Mouse (Mus musculus) macrophage (primary cell): ENCODE data around the gene Arl6ip5. TPM values are rescaled to one million over a fixed set of nuclear protein-coding genes. Genes with fewer than 3 reads are reported as not detected.

ENCODE experiments used
- H3K27ac ChIP-seq: fragments of 350-480 bp; formaldehyde crosslinking; 2 replicates; pipeline ENCODE4 v1.9.0; 2021
- H3K36me3 ChIP-seq: fragments of 350-480 bp; formaldehyde crosslinking; 2 replicates; pipeline ENCODE4 v1.9.0; 2021; ENCODE audit errors: inconsistent target
- H3K4me3 ChIP-seq: fragments of 350-480 bp; formaldehyde crosslinking; 2 replicates; pipeline ENCODE4 v1.9.0; 2021; ENCODE audit errors: inconsistent target
- H3K79me2 ChIP-seq: fragments of 350-480 bp; formaldehyde crosslinking; 2 replicates; pipeline ENCODE4 v1.9.0; 2021; ENCODE audit errors: inconsistent target
- WGBS: methylation state at CpG from one replicate; pipeline ENCODE4 v1.1.7; 2026; ENCODE audit warnings: inconsistent platforms; ENCODE audit not compliant: missing documents; 5-methylcytosine and 5-hydroxymethylcytosine counted together
- polyA plus RNA-seq: library from polyadenylated mRNA; stranded (reverse); fragments of 250-400 nt; gene quantifications from 3 replicates; pipeline ENCODE4 v1.2.4, GENCODE M21; 2018; ENCODE audit warnings: inconsistent platforms

Arl6ip5 gene
- polyA plus RNA-seq, 1 experiment from 2014 or later: 170 TPM

DNA sequence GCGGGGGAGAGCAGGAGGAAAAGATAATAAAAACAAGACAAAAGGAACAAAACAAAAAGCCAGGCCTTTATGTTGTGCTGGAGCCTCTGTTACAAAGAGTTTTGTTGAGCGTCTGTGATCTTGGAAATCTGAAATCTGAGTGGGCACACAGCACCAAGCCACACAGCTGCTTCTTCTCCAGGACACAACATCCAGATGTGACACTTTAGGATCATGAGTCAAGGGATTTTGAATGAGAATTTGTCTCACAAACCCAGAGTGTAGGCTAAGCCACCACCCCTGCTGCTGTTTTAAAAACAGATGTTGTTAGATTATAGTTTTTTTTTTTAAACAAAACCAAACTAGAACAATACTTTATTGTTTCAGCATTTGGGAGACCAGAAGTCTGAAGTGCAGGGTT is 61.9 kb downstream of the Arl6ip5 start:
- H3K27ac ChIP-seq: no peak overlapping the region
- WGBS: 90% methylated on average over 2 of the region's 2 CpGs
- no peaks in the 10 kb centered on the region for H3K79me2 ChIP-seq
- no peak overlapping the region for H3K4me3 ChIP-seq
- H3K36me3 ChIP-seq: no peaks in the 10 kb centered on the region

DNA sequence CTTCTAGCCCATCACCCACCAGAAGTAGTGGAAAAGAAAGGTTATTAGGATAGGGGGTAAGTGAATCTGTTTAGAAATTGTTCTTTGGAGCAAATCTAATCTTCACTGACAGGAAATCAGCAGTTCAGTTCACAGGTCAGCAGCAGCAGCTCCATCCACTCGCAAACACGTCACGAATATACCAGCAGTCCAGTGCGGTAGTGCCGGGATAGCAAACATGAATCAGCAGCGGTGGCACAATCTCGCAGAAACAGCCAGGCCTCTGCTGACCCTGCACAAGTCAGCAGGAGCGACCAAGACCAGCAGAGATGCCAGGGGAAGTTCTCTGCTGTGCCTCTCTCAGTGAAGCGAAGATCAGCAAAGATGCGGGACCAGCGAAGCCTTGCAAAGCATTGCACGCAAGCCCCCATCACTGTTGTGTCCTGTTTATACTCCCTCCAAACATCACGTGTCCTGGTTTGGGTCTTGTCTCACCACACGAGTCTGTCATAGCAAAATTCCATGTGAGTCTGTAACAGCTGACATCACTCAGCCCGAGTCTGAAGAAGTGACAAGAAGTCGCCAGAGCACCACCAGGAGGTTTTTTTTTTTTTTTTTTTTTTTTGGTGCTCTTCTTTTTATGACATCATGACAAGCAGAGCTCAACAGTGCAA is 62.7 kb downstream of the Arl6ip5 start:
- no peaks in the 10 kb centered on the region for H3K36me3 ChIP-seq
- no peaks in the 10 kb centered on the region for H3K79me2 ChIP-seq
- 91% methylated on average over 15 of the region's 16 CpGs for WGBS
- no peak overlapping the region for H3K4me3 ChIP-seq
- H3K27ac ChIP-seq: no peak overlapping the region

DNA sequence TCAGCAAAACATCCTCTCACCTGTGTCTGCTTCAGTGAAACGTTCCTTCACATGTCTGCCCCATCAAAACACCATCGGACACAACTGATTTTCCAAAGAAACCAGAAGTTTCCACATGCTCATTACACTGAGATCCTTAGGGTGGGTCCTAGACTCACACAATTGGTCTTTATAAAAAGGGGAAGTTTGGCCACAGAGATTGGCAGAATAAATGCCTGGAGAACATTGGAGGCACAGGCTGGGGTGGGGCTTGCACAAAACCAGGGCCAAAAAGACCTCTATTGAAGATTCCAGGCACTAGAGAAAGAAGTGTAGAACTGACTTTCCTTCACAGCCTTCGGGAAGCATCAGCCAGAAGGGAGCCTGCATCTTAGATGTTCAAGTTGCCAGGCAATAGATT is 63.3 kb downstream of the Arl6ip5 start:
- H3K4me3 ChIP-seq: no peak overlapping the region
- no peaks in the 10 kb centered on the region for H3K79me2 ChIP-seq
- H3K36me3 ChIP-seq: no peaks in the 10 kb centered on the region
- WGBS: 59% methylated on average over 3 of the region's 3 CpGs
- H3K27ac ChIP-seq: no peak overlapping the region

DNA sequence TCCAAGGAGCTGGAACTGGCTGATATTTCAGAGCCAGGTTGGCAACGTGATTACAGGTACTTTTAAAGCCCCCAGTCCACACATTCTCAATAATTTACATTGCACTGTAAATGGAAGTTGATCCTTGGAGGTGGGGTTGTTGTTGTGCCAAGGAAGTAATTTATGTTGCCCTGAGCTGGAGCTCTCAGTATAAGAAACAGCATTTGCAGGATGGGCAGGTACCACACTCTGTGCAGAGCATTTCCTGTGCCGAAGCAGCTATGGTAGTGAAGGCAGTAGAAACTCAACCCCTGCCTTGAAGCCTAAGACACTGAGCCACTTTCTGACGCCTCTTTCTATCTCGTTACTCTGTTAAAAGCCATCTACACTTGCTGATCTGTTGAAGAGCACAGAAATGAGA is 65.3 kb downstream of the Arl6ip5 start:
- Histone ChIP-seq H3K36me3 (no peaks in the 10 kb centered on the region), H3K27ac (no peak overlapping the region), H3K79me2 (no peaks in the 10 kb centered on the region), H3K4me3 (no peak overlapping the region)
- 78% methylated on average over 4 of the region's 4 CpGs for WGBS

DNA sequence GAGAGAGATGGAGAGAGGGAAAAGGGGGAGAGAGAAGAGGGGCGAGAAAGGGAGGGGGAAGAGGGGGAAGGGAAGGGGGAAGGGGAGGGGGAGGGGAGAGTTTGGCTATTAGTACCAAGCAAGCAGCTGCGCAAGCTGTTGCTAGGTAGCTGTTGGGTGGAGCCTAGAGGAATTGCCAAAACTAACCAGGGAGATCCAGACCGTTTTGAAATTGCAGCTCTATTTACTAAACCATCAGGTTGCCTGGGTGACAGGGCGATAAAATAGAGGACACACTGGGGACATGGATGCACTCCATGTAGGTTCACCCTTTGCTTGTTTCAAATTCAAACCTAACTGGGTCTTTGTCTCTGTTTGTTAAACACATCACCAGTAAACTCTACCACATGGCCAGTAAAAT is 65.9 kb downstream of the Arl6ip5 start:
- no peak overlapping the region for H3K4me3 ChIP-seq
- H3K36me3 ChIP-seq: no peaks in the 10 kb centered on the region
- no peak overlapping the region for H3K27ac ChIP-seq
- WGBS: 68% methylated on average over 4 of the region's 4 CpGs
- no peaks in the 10 kb centered on the region for H3K79me2 ChIP-seq

DNA sequence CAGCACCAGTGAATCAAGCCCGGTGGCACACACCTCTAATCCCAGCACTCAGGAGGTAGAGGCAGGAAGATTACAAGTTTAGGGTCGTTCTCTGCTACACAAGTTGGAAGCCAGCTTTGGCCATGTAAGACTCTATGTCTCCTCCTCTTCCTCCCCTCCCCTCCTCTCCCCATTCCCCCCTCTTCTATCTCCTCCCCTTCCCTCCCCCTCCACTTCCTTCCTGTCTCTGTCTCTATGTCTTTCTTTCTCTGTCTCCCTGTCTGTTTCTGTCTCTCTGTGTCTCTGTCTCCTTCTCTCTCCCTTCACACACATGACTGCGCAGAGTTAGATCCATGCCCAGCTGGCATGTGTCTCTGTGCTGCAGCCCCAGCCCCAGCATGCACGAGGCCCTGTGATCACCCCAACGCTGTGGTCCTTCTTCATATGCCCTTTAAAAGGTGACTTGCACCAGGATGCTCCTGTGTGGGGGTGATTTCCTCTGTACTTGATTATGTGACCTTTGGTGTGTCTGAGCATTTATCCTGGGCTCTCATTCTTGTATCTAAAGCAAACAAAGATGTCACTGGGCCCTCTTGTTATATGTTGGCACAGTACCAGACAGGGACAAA is 66.5 kb downstream of the Arl6ip5 start:
- H3K36me3 ChIP-seq: no peaks in the 10 kb centered on the region
- H3K27ac ChIP-seq: no peak overlapping the region
- H3K79me2 ChIP-seq: no peaks in the 10 kb centered on the region
- no peak overlapping the region for H3K4me3 ChIP-seq
- 50% methylated on average over 5 of the region's 5 CpGs for WGBS

DNA sequence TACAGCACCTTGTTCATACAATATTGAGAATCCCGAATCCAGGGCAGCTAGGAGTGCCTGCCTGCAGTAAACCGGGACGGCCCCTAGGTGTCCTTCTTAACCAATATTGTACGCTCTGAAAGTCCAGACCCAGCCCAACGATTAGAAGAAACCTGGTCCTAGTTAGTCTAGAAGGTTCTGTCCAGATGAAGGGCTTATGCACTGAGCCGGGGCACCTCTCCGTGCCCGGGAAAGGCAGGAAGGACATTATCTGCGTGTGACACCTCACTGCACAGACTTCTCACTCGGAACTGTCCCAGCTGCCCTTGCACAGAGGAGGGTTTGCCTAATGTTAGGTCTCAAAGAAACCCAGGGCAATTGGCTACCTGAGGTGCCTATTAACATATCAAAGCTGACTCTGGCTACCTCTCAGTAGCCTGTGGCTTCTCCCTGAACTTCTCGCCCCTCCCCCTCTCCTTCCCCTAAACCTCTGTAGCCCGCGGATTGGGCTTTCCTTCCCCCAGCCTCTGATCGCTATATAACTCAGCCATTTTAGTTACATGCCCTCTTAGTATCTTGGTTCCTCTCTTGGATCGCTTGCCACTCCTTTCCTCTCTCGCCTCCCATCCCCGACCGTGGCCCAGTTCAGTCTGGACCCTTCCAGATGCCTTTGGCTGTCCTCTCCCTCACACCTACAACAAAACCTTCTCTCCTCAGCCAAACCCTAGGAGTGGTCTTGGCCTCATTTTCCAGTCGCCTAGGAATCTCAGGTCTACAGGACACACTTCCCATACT is 67.7 kb downstream of the Arl6ip5 start:
- no peaks in the 10 kb centered on the region for H3K36me3 ChIP-seq
- no peaks in the 10 kb centered on the region for H3K79me2 ChIP-seq
- H3K4me3 ChIP-seq: peak overlapping the region; percentile 6; the same call in 1 of the 2 replicates
- 9% methylated on average over 17 of the region's 19 CpGs for WGBS
- H3K27ac ChIP-seq: no peak overlapping the region

DNA sequence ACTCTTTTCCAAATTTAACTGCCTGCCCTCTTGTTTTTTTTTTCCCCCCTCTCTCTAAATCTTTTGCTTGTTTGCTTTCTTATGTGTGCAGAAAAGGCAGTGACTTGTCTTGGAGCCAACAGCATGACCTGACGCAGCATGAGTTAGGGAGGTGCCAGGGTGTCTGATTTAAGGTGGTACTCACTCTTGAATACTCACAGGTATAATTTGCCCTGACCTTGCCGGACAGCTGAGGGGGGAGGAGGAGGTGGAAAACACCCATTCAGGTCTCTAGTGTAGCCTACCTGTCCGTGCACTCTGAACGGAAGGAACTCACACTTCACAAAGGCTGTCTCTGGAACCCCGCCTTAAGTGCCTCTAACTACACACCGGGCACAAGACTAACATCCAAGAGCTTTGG is 68.4 kb downstream of the Arl6ip5 start:
- WGBS: 94% methylated on average over 6 of the region's 6 CpGs
- Histone ChIP-seq H3K36me3 (no peaks in the 10 kb centered on the region), H3K27ac (no peak overlapping the region), H3K79me2 (no peaks in the 10 kb centered on the region), H3K4me3 (no peak overlapping the region)

Other genes with a start within 250 kb of the Arl6ip5 start
- gene Fam19a4, start 150.3 kb upstream of the Arl6ip5 start, polyA plus RNA-seq: not detected in 3 replicates
- 8.7 to 11.8 TPM (median 9.6 TPM) in 3 replicates for gene Eogt, start 61.5 kb upstream of the Arl6ip5 start, polyA plus RNA-seq
- 19.9 to 24.8 TPM (median 20.9 TPM) in 3 replicates for gene Tmf1, start 31.6 kb upstream of the Arl6ip5 start, polyA plus RNA-seq
- 40.7 to 57.8 TPM (median 56.6 TPM) in 3 replicates for gene Uba3, start 5.0 kb upstream of the Arl6ip5 start, polyA plus RNA-seq
- not detected in 3 replicates for gene Lmod3, start 42.1 kb downstream of the Arl6ip5 start, polyA plus RNA-seq